8 mouse cellular contexts compared by ENCODE assay signal in genomic region chr15:27785280-27786001, GRCm38 (mm10).
DNase-seq lines count a peak whose midpoint lies in the region; ATAC-seq and TF ChIP-seq lines count a peak whose summit lies in the region.

No protein-coding gene starts in this region.

- no peaks in the 10 kb centered on the region for H3K27me3 ChIP-seq in heart, embryonic 10.5 days (ENCODE audit: insufficient read depth, poor library complexity, severe bottlenecking)
- no peaks in the 10 kb centered on the region for H3K27me3 ChIP-seq in kidney, adult 2 months (replicated peaks; ENCODE audit: control insufficient read depth, insufficient read depth, low read length)
- no peaks in the 10 kb centered on the region for H3K27me3 ChIP-seq in lung, embryonic 15.5 days
- no peaks in the 10 kb centered on the region for H3K27me3 ChIP-seq in stomach, embryonic 16.5 days (ENCODE audit: control insufficient read depth, insufficient read depth, low read length)

- H3K4me2 ChIP-seq in lung, embryonic 15.5 days, result peak overlapping the region; percentile 41
- H3K4me2 ChIP-seq in stomach, embryonic 16.5 days (ENCODE audit: low read depth, low read length), result peak overlapping the region; percentile 33

- TF ChIP-seq CTCF in kidney, adult 2 months (conservative IDR thresholded peaks at IDR 0.05; ENCODE audit: insufficient read depth, insufficient read length, low read depth, low read length), result no peak

- 46% methylated on average over 12 of the region's 12 CpGs for WGBS in heart, embryonic 10.5 days
- WGBS in kidney, adult 2 months, result 21% methylated on average over 12 of the region's 12 CpGs
- WGBS in lung, embryonic 15.5 days, result 11% methylated on average over 12 of the region's 12 CpGs
- 27% methylated on average over 12 of the region's 12 CpGs for WGBS in stomach, embryonic 16.5 days

- H3K27ac ChIP-seq in heart, embryonic 10.5 days, result peak overlapping the region; percentile 85; the same call in 1 of the 2 replicates
- peak overlapping the region; percentile 89 for H3K27ac ChIP-seq in kidney, adult 2 months (ENCODE audit: insufficient read depth, low read depth, low read length)
- H3K27ac ChIP-seq in lung, embryonic 15.5 days, result peak overlapping the region; percentile 88
- peak overlapping the region; percentile 92 for H3K27ac ChIP-seq in stomach, embryonic 16.5 days (ENCODE audit: low read length)

- peaks cover 95% of the 10 kb centered on the region for H3K4me1 ChIP-seq in heart, embryonic 10.5 days
- peaks cover 28% of the 10 kb centered on the region for H3K4me1 ChIP-seq in kidney, adult 2 months (ENCODE audit: control insufficient read depth, insufficient read depth, low read length)
- peaks cover 87% of the 10 kb centered on the region for H3K4me1 ChIP-seq in lung, embryonic 15.5 days
- peaks cover 57% of the 10 kb centered on the region for H3K4me1 ChIP-seq in stomach, embryonic 16.5 days (ENCODE audit: control insufficient read depth, insufficient read depth, low read length)

- DNase-seq in cerebellum, postnatal 14 days, result peak; percentile 51 to 60
- DNase-seq in cerebellum, adult 9-11 months, result no peak
- peak; percentile 75 for DNase-seq in T-cell, adult 2 months (ENCODE audit: low spot score)
- DNase-seq in heart, embryonic 10.5 days (ENCODE audit: low spot score), result no peak
- DNase-seq in kidney, adult 2 months, result peak; percentile 59
- no peak for DNase-seq in layer of hippocampus, postnatal 36 days

- H3K36me3 ChIP-seq in heart, embryonic 10.5 days, result no peaks in the 10 kb centered on the region
- no peaks in the 10 kb centered on the region for H3K36me3 ChIP-seq in kidney, adult 2 months (ENCODE audit: control insufficient read depth, insufficient read depth, low read length)
- H3K36me3 ChIP-seq in lung, embryonic 15.5 days, result no peaks in the 10 kb centered on the region
- H3K36me3 ChIP-seq in stomach, embryonic 16.5 days (ENCODE audit: control insufficient read depth, insufficient read depth, low read length), result no peaks in the 10 kb centered on the region

- H3K9ac ChIP-seq in lung, embryonic 15.5 days, result no peak overlapping the region
- 0 out of 2 replicates have a peak overlapping the region, but pooled peaks have one; percentile 17 for H3K9ac ChIP-seq in stomach, embryonic 16.5 days (ENCODE audit: low read length)

- peak; percentile 65 for ATAC-seq in lung, embryonic 15.5 days (ENCODE audit: borderline replicate concordance, extremely low read depth, low FRiP score, low TSS enrichment)
- ATAC-seq in stomach, embryonic 16.5 days (ENCODE audit: insufficient read depth, low FRiP score), result peak; percentile 69

- no peak for TF ChIP-seq POLR2A in kidney, adult 2 months (IDR thresholded peaks at IDR 0.05; ENCODE audit: low read depth, low read length)

- no peaks in the 10 kb centered on the region for H3K9me3 ChIP-seq in heart, embryonic 10.5 days
- no peaks in the 10 kb centered on the region for H3K9me3 ChIP-seq in lung, embryonic 15.5 days
- H3K9me3 ChIP-seq in stomach, embryonic 16.5 days (replicated peaks; ENCODE audit: control insufficient read depth, low read length), result no peaks in the 10 kb centered on the region

- no peak overlapping the region for H3K4me3 ChIP-seq in heart, embryonic 10.5 days
- no peak overlapping the region for H3K4me3 ChIP-seq in kidney, adult 2 months (ENCODE audit: insufficient read depth, low read depth, low read length)
- no peak overlapping the region for H3K4me3 ChIP-seq in lung, embryonic 15.5 days
- H3K4me3 ChIP-seq in stomach, embryonic 16.5 days (replicated peaks; ENCODE audit: low read length), result peak overlapping the region; percentile 27

Comparison
In these comparisons a context has a peak if more than half of its experiments do, and no peak if none do; other contexts are left out.
1. DNase-seq: peak in cerebellum, postnatal 14 days (2 of 2), T-cell, adult 2 months (single experiment) and kidney, adult 2 months (single experiment); none in cerebellum, adult 9-11 months (single experiment), heart, embryonic 10.5 days (single experiment) and layer of hippocampus, postnatal 36 days (0 of 2).
2. Peak in every context shown above with its lines, with median percentiles within 50 percentile points of each other: H3K27ac ChIP-seq.